ENCODE assay signal across 23 mouse cellular contexts in genomic region chr11:34708278-34708677, GRCm38 (mm10).
"Had no signal": no experiment of that assay in that cellular context is flagged by ENCODE, and none has a peak within 500 bp of the region (broad histone marks: within the 10 kb centered on the region; RNA-seq: fewer than 3 reads in every experiment).

No protein-coding gene starts in this region.

- H3K4me1 ChIP-seq: intestine, embryonic 15.5 days; kidney, embryonic 15.5 days; limb, embryonic 13.5 days; liver, embryonic 12.5 days; liver, embryonic 15.5 days; lung, embryonic 15.5 days; midbrain, embryonic 13.5 days; neural tube, embryonic 13.5 days had no signal

- H3K4me3 ChIP-seq: intestine, embryonic 15.5 days; kidney, embryonic 15.5 days; left cerebral cortex, adult 2 months; limb, embryonic 13.5 days; liver, embryonic 12.5 days; liver, embryonic 15.5 days; lung, embryonic 15.5 days; megakaryocyte, embryonic 14.5 days; midbrain, embryonic 10.5 days; midbrain, embryonic 13.5 days; myocyte; neural tube, embryonic 13.5 days had no signal

- H3K27ac ChIP-seq: intestine, embryonic 15.5 days; kidney, embryonic 15.5 days; left cerebral cortex, adult 2 months; limb, embryonic 13.5 days; liver, embryonic 12.5 days; liver, embryonic 15.5 days; lung, embryonic 15.5 days; midbrain, embryonic 10.5 days; midbrain, embryonic 13.5 days; neural tube, embryonic 13.5 days; stomach, postnatal 0 days had no signal

- DNase-seq: kidney, adult 11 months; kidney, adult 8-10 months; kidney, postnatal 14 days; kidney, postnatal 4 days; left cerebral cortex, postnatal 4 days; liver; lung, adult 18-20 months; lung, postnatal 10 days; lung, postnatal 36 days; thymus, postnatal 25 days had no signal
